Mouse (Mus musculus): ENCODE measurements at regions not wholly inside any gene's neighbourhood (a gene's known extent, or its start where the extent isn't known, plus 50 kb on each side); places are given as distances from the start of the nearest gene placed in this dataset.
"Not testable (repeated sequence)": the region's sequence is repeated elsewhere in the genome, so short reads cannot be mapped to it uniquely, and the experiment has no call there.

DNA sequence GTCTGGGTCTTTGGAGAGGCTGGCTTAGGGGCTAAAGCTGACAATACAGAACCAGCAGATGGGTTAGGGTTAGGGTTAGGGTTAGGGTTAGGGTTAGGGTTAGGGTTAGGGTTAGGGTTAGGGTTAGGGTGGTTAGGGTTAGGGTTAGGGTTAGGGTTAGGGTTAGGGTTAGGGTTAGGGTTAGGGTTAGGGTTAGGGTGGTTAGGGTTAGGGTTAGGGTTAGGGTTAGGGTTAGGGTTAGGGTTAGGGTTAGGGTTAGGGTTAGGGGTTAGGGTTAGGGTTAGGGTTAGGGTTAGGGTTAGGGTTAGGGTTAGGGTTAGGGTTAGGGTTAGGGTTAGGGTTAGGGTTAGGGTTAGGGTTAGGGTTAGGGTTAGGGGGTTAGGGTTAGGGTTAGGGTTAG lies 208.4 kb downstream of the Asmt start:
- TF ChIP-seq GATA1, TAL1 (IDR thresholded peaks at IDR 0.05; ENCODE audit: low read length): not testable (repeated sequence)
